ENCODE assay signal across 8 mouse cellular contexts in genomic region chr15:98295628-98296551, GRCm38 (mm10). TPM values are rescaled to one million over a fixed set of nuclear protein-coding genes. Genes with fewer than 3 reads are reported as not detected.
DNase-seq lines count a peak whose midpoint lies in the region; ATAC-seq and TF ChIP-seq lines count a peak whose summit lies in the region.

Zfp641 (minus strand) TSS chr15:98296161.

- peak within 1 kb of the TSS; percentile 41 for H3K4me3 ChIP-seq in erythroblast, embryonic 14.5 days (replicated peaks)
- peak within 1 kb of the TSS; percentile 78 for H3K4me3 ChIP-seq in gastrocnemius, adult 2 months
- peak within 1 kb of the TSS; percentile 69 for H3K4me3 ChIP-seq in midbrain, embryonic 14.5 days (replicated peaks; ENCODE audit: low read depth, low read length)

- no peak for TF ChIP-seq CTCF in gastrocnemius, adult 2 months (IDR thresholded peaks at IDR 0.05)

- intact Hi-C loops in gastrocnemius, adult 2 months (cut with DNase I) = loop anchor here (1.0 to 10.0 kb wide), 2 partner anchors 115 to 211 kb away; no protein-coding TSS in a partner anchor
- intact Hi-C loops in left cerebral cortex, postnatal 4 days (cut with DNase I) = no loop called here

- peak; percentile 65 to 68 for DNase-seq in cerebellum, postnatal 14 days
- DNase-seq in gastrocnemius, adult 2 months = peak; percentile 80
- DNase-seq in induced T-regulatory cell, adult 2 months (ENCODE audit: low read depth) = peak; percentile 9
- peak; percentile 51 for DNase-seq in left cerebral cortex, postnatal 4 days
- peak; percentile 74 for DNase-seq in midbrain, embryonic 14.5 days
- peak; percentile 15 for DNase-seq in testis, postnatal 14 days (ENCODE audit: low spot score)

- no peaks in the 10 kb centered on the region for H3K36me3 ChIP-seq in erythroblast, embryonic 14.5 days (ENCODE audit: control insufficient read depth)
- H3K36me3 ChIP-seq in midbrain, embryonic 14.5 days (ENCODE audit: control insufficient read depth, insufficient read depth, low read length) = no peaks in the 10 kb centered on the region

- H3K4me1 ChIP-seq in erythroblast, embryonic 14.5 days (ENCODE audit: control insufficient read depth) = no peaks in the 10 kb centered on the region
- H3K4me1 ChIP-seq in midbrain, embryonic 14.5 days (ENCODE audit: control insufficient read depth, insufficient read depth, low read length) = no peaks in the 10 kb centered on the region

- WGBS in midbrain, embryonic 14.5 days = 2% methylated on average over 60 of the region's 60 CpGs

- no peaks in the 10 kb centered on the region for H3K9me3 ChIP-seq in erythroblast, embryonic 14.5 days (ENCODE audit: control insufficient read depth, low read length)
- peaks cover 5% of the 10 kb centered on the region; the same call in 1 of the 2 replicates for H3K9me3 ChIP-seq in midbrain, embryonic 14.5 days (ENCODE audit: control insufficient read depth, low read length)

- H3K27ac ChIP-seq in gastrocnemius, adult 2 months = peak within 1 kb of the TSS; percentile 94
- H3K27ac ChIP-seq in midbrain, embryonic 14.5 days (replicated peaks; ENCODE audit: low read depth, low read length) = 0 out of 2 replicates have a peak within 1 kb of the TSS, but pooled peaks have one; percentile 5

- H3K9ac ChIP-seq in midbrain, embryonic 14.5 days (replicated peaks; ENCODE audit: low read length) = peak within 1 kb of the TSS; percentile 92

- peaks cover 29% of the 10 kb centered on the region for H3K27me3 ChIP-seq in erythroblast, embryonic 14.5 days (ENCODE audit: control insufficient read depth)
- no peaks in the 10 kb centered on the region for H3K27me3 ChIP-seq in midbrain, embryonic 14.5 days (ENCODE audit: control insufficient read depth, insufficient read depth, low read length)

- H3K4me2 ChIP-seq in midbrain, embryonic 14.5 days (ENCODE audit: low read length) = peak within 1 kb of the TSS; percentile 84

- no peak for ATAC-seq in erythroblast, adult 5-6 weeks (replicated peaks; ENCODE audit: low FRiP score, poor library complexity, severe bottlenecking)
- peak; percentile 50; the same call in 1 of the 2 replicates for ATAC-seq in midbrain, embryonic 14.5 days (ENCODE audit: low FRiP score, low TSS enrichment)

RNA-seq across cellular contexts. Expression of gene Zfp641, which starts in this region (rescaled TPM):
- 0.03 TPM in 1 of 2 replicates, not detected in the other for polyA plus RNA-seq in erythroblast, embryonic 14.5 days (2012)
- total RNA-seq in erythroblast, adult 5-6 weeks (2015; ENCODE audit: low replicate concordance) = not detected in 2 replicates
- total RNA-seq in erythroblast, adult 5-6 weeks (2017; ENCODE audit: low replicate concordance) = 0.17 and 0.56 TPM in 2 replicates
- 10 to 100 TPM in 1 of 2 experiments, 1 to 10 TPM in 1; 10.0 to 11.8 TPM for total RNA-seq in gastrocnemius, adult 2 months (2021)
- total RNA-seq in left cerebral cortex, postnatal 4 days (2021) = 10 to 100 TPM; 11.8 to 13.4 TPM
- polyA plus RNA-seq in midbrain, embryonic 14.5 days (2014; fragmentation: Nextera tagmentation; extraction: Ambion mirVana) = 7.9 and 11.7 TPM in 2 replicates

Comparison
In these comparisons a context has a peak if more than half of its experiments do, and no peak if none do; other contexts are left out.
1. RNA of gene Zfp641 (total RNA-seq): 11.8 to 13.4 TPM in left cerebral cortex, postnatal 4 days and 10.0 to 11.8 TPM in gastrocnemius, adult 2 months; 0.17 to 0.56 TPM in erythroblast, adult 5-6 weeks; every median in the first group is over 4 times any median in the second.
2. DNase-seq: peak in every context shown above with its lines; median percentile 80 in gastrocnemius, adult 2 months; 74 in midbrain, embryonic 14.5 days; 66 in cerebellum, postnatal 14 days; 51 in left cerebral cortex, postnatal 4 days; 15 in testis, postnatal 14 days; 9 in induced T-regulatory cell, adult 2 months.
3. Peak in every context shown above with its lines, with median percentiles within 50 percentile points of each other: H3K4me3 ChIP-seq.